Mouse (Mus musculus) lung, adult 2 months (tissue): Measurements from ENCODE around the gene Gm5862.

Experiments used
- CTCF ChIP-seq: fragments of 200-500 bp; IDR thresholded peaks from 2 replicates; pipeline ENCODE4 v1.5.1; 2011; ENCODE audit warnings: mild to moderate bottlenecking, low read length, control low read depth; ENCODE audit not compliant: insufficient read depth
- POLR2A ChIP-seq: fragments of 200-500 bp; IDR thresholded peaks from 2 replicates; pipeline ENCODE4 v1.6.1; 2011; ENCODE audit warnings: low read depth, mild to moderate bottlenecking, control low read depth, low read length, borderline replicate concordance; ENCODE audit errors: extremely low read depth

DNA sequence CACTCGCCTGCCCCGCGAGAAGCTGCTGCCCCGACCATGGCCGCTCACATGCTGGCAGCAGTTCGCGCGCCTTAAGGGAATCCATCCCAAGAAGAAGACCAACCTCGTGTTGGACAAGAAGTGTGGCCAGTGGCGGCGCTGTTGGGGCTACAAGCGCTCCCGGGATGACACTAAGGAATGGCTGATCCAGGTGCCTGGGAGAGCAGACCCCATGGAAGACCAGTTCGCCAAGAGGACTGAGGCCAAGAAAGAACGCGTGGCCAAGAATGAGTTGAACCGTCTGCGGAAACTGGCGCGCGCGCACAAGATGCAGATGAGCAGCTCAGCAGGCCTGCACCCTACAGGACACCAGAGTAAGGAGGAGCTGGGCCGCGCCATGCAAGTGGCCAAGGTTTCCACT lies 48.0 kb upstream of the Gm5862 start:
- TF ChIP-seq CTCF: no peak
- no peak for TF ChIP-seq POLR2A
